Mouse (Mus musculus): ENCODE measurements around the gene H2al2a. TPM values are rescaled to one million over a fixed set of nuclear protein-coding genes. Genes with fewer than 3 reads are reported as not detected.
"Not testable (repeated sequence)": the region's sequence is repeated elsewhere in the genome, so short reads cannot be mapped to it uniquely, and the experiment has no call there.

H2al2a gene
- total RNA-seq, 2 experiments from 2014 or later = not detected

DNA sequence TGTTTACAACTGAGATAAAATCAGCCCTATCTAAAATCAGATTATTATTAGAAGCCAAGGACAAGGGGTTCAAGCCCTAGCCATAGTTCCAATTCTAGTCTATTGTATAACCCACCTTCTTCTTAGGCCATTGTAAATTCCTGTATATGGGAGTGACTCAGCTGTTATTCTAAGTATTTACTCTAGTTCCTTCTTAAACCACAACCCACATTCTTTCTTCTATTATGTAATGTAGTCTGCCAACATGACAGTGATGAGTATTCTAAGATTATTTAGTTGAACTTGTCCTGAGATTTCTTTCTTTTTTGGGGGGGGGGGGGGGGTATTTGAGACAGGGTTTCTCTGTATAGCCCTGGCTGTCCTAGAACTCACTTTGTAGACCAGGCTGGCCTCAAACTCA is 19.1 kb downstream of the H2al2a start:
- DNase-seq (ENCODE audit: low spot score in 2 of 2) = not testable (repeated sequence)

DNA sequence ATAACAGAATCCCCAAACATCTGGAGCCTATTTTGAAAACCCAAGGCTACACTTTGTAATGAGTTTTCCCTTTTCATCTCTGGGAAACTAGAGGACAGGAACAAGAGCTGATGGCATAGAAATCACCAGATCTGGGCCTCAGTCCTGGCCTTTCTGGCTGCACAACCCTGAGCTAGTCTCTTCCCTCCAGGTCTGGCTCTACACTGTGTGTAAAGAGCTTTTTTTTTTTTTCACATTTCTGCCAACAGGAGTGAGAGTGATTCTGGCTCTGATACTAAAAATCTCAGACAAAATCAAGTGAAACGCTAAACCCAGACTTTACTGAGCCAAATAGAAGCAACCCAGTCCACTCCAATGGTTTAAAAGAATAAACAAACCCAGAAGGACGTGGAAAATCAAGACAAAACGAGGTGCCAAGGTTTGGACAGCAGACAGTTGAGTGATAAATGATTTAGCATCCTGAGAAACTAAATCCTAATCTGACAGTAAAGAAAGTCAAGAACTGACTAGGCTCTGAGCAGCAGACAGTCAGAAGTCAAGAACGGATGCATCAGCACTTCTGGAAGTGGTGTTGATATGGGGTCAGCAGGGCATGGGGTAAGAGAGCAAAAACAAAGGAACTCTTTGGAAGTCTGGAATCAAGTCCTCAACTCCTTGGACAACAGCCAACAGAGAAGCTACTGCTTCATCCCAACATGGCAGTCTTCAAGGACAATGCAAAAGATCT is 21.0 kb downstream of the H2al2a start:
- no peak for DNase-seq (ENCODE audit: low spot score in 2 of 2)

DNA sequence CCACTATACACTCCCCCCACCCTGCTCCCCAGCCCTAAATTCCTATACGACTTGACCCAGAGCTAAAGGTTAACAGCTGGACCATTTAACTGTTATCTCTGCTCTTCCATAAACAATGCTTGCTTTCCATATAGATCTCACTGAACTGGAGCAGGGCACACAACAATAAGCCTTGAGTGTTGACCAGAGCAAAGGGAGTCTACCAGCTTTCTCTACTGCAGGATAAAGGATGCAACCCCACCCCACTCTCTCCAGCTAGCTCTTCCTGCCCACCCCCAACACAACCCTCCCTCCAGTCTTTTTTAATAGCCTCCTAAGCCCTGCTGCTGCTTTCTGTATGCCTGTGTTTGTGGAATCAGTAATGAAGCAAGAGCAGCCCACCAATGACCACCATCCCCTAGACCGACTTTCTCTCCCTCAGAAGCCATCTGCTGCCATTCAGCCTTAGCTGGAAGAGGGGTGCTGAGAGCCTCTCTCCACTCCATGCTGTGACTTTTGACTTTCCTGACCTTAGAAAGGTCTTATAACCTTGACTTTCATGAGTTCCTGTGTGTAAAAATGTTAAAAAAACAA is 22.8 kb downstream of the H2al2a start:
- DNase-seq (ENCODE audit: low spot score in 2 of 2) = no peak

DNA sequence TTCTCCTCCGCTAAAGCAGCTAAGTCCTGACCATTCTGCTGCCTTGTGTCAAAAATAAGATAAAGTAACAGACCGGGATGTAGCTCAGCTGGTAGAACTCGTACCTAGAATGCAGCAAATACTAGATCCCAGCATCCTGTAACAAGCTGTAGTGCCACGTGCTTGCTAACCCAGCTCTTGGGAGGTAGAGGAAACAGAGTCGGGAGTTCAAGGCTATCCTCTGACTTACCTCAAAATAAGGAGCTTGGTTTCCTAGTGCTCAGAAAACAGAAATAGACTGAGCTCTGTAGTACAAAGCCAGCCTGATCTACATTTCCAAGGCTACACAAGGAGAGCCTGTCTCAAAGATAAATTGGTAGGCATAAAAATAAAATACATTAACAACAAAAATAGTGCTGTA is 23.5 kb downstream of the H2al2a start:
- DNase-seq (ENCODE audit: low spot score in 2 of 2) = no peak

DNA sequence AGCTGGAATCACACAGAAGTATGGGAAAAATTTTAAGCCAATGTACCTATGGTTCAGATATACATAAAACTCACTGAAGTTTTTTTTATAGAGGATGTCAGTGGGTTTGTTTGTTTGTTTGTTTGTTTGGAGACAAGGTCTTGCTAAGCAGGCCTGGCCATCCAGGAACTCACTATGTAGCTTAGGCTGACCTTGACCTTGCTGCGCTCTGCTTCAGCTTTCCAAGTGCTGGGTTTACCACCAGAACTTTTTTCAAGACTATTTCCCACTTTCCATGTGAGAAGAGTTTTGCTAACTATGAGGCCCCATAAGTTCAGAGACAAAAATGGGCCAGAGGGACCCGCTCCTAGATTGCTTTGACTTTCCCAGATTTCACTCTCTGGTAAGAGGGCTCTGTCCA is 23.9 kb downstream of the H2al2a start:
- DNase-seq (ENCODE audit: low spot score in 2 of 2) = no peak

DNA sequence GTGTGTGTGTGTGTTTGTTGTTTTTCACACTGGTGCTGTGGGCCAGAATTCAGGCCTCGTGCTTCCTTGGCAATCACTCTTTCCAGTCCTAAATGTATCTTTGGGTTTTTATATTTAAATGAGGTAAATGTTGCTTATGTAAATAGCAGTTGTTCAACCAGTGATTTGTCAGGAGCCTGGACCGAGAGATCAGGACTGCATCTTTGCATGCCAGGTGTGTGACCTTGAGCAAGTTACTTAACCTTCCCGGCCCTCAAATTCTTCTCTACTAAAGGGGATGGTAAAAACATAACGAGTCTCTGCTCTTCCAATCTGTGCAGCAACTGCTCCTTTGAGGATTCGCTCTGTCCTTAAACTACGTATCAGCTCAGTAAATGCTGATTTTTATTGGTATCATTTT is 25.4 kb downstream of the H2al2a start:
- no peak for DNase-seq (ENCODE audit: low spot score in 2 of 2)

DNA sequence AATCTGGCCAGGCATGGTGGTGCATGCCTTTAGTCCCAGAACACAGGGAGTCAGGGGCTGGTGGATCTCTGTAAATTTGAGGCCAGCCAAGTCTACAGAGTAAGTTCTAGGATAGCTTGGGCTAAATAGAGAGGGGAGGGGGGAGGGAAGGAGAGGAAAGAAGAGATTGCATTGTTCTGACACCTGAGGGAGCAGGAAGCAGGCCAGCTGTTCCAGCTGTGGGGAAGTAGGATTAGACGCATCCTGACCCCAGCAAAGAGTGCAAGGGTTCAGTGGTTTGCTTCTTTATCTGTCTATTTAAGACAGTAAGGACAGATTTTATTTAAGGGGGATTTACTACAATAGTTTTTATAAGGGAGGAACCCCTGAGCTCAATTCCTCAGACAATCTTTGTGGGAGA is 26.1 kb downstream of the H2al2a start:
- no peak for DNase-seq (ENCODE audit: low spot score in 2 of 2)

DNA sequence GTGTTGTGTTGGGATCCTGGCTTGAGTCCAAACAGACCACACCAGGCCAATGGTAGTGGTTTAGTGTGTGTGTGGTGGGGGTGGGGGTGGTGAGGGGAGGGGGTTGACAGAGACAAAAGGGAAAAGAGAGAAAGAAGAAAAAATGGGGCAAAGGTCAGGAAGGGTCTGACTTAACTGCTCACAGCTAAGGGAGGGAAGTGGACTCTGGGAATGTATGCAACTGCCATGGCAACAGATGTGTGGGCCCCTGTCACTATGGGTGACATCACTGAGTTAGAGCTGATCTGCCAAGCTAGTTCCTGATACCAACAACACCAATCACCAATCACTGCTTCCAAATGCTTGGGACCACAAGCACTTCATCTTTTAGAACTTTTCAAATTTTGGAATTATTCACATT is 26.6 kb downstream of the H2al2a start:
- no peak for DNase-seq (ENCODE audit: low spot score in 2 of 2)

DNA sequence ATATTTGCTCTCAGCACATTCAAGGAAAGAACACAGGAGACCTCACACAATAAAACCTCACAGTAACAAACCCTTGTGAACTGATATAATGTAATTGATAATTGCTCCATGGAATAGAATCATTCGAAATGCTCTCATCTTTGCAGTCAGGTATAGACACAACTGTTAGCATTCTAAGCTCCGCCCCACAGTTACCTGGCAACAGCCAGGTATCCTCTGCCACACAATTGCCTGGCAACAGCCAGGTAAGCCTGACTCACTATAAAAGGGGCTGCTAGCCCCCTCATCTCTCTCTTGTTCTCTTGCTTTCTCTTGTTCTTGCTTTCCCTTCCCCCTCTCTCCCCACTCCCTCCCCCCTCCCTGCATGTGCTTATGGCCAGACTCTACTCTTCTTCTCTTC is 28.2 kb downstream of the H2al2a start:
- DNase-seq (ENCODE audit: low spot score in 2 of 2) = no peak

DNA sequence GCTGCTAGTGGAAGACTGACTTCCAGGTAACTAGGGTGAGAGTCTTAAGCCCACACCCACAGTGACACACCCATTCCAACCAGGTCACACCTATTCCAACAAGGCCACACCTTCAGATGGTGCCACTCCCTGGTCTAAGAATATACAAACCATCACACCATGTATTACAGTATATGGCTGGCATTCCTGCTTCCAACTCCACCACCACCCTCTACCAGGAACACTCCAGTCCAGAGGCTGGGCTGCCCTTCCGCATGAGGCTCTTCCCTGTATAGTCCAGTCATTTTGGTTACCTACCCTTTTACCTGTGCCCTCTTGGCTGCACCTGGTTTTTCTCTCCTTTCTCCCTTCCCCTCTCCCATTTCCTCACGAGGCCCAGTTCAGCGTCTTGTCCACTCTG is 28.7 kb downstream of the H2al2a start:
- DNase-seq (ENCODE audit: low spot score in 2 of 2) = not testable (repeated sequence)

DNA sequence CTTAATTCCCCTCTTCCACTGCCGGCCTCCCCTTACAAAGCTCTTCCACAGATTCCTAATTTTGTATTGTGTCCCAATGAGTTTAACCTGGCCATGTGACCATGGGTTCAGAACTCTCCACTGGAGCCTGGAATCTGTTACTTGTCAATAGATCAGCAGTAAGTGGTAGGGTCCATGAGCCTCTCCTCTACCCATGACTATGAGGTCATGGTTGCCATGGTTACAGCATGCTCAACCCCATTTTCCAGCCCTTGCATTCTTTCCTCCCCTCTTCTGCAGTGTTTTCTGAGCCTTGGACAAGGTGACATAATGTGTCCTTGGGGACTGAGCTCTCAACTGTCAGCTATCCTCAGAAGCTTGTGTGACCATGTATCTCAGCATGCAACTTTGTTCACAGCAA is 37.3 kb downstream of the H2al2a start:
- no peak for DNase-seq (ENCODE audit: low spot score in 2 of 2)

DNA sequence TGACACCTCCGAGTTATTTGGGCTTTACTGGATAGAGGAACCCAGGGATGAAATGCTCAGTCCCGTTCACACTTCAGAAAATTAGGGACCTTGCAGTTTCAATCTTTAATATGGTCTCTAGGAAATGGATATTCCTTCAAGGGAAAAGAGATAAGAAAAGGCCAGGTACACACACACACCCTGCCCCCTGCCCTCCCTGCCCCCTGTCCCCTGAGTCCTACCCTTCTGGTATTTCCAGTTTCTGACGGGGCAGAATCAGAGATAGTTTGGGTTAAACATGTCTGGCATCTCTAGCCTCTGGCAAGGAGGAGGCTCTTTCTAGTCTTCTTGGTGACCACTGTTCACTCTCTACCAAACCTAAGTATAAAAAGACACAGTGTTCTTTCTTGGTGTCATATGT is 49.9 kb downstream of the H2al2a start:
- no peak for DNase-seq (ENCODE audit: low spot score in 2 of 2)

Other genes with a start within 250 kb of the H2al2a start
- 1 to 10 TPM; 3.3 to 3.8 TPM for gene A930004D18Rik, start 40.8 kb upstream of the H2al2a start, total RNA-seq (2021)
- gene Skida1, start 52.1 kb upstream of the H2al2a start, total RNA-seq (2021) = 10 to 100 TPM; 12.7 to 14.8 TPM
- 10 to 100 TPM; 48.8 to 58.2 TPM for gene Mllt10, start 58.3 kb upstream of the H2al2a start, total RNA-seq (2021)